16 mouse cellular contexts compared by ENCODE assay signal in the genomic region with DNA sequence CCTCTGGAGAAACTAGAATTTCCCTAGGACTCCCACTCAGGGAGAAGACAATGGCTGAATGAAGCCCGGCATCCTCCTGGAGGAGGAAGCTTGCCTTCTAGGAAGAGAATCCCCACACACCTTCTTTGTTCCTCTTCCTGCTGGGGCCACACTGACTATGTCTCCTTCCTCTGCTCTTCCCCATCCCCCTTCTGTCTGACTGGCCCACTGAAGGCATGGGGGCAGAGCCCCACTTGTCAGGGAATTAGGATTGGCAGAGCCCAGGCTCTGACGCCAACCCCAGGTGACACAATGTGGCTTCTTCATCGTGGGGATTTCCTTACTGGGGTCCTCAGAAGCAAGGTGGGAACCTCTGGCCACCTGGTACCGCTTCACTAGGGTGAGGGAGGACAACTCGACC. TPM values are rescaled to one million over a fixed set of nuclear protein-coding genes. Genes with fewer than 3 reads are reported as not detected.
DNase-seq lines count a peak whose midpoint lies in the region; ATAC-seq and TF ChIP-seq lines count a peak whose summit lies in the region.
"Had no signal": no experiment of that assay in that cellular context is flagged by ENCODE, and none has a peak within 500 bp of the region (broad histone marks: within the 10 kb centered on the region; RNA-seq: fewer than 3 reads in every experiment).

No protein-coding gene starts in this region.

- TF ChIP-seq CTCF in gastrocnemius, adult 2 months (IDR thresholded peaks at IDR 0.05): no peak

- intact Hi-C loops in gastrocnemius, adult 2 months (cut with DNase I): no loop called here

- no peaks in the 10 kb centered on the region for H3K9me3 ChIP-seq in midbrain, embryonic 10.5 days (replicated peaks)
- no peaks in the 10 kb centered on the region for H3K9me3 ChIP-seq in midbrain, embryonic 11.5 days (ENCODE audit: control insufficient read depth, low read length)
- H3K9me3 ChIP-seq in midbrain, embryonic 16.5 days (replicated peaks; ENCODE audit: control insufficient read depth, low read length, poor library complexity, severe bottlenecking): no peaks in the 10 kb centered on the region
- H3K9me3 ChIP-seq: heart, embryonic 15.5 days; lung, embryonic 15.5 days had no signal

- H3K4me1 ChIP-seq in midbrain, embryonic 10.5 days: peaks cover 56% of the 10 kb centered on the region
- H3K4me1 ChIP-seq in midbrain, embryonic 11.5 days (ENCODE audit: control insufficient read depth, insufficient read depth, low read length): peaks cover 22% of the 10 kb centered on the region
- H3K4me1 ChIP-seq in midbrain, embryonic 16.5 days (ENCODE audit: control insufficient read depth, insufficient read depth, low read length): peaks cover 28% of the 10 kb centered on the region

- H3K36me3 ChIP-seq in midbrain, embryonic 10.5 days: no peaks in the 10 kb centered on the region
- no peaks in the 10 kb centered on the region for H3K36me3 ChIP-seq in midbrain, embryonic 11.5 days (ENCODE audit: control insufficient read depth, insufficient read depth, low read length)
- H3K36me3 ChIP-seq in midbrain, embryonic 16.5 days (ENCODE audit: control insufficient read depth, insufficient read depth, low read length): no peaks in the 10 kb centered on the region
- H3K36me3 ChIP-seq: heart, embryonic 15.5 days; lung, embryonic 15.5 days had no signal

- H3K27me3 ChIP-seq in midbrain, embryonic 10.5 days (ENCODE audit: low read depth, poor library complexity, severe bottlenecking): peaks cover 16% of the 10 kb centered on the region
- H3K27me3 ChIP-seq in midbrain, embryonic 11.5 days (ENCODE audit: control insufficient read depth, insufficient read depth, low read length): no peaks in the 10 kb centered on the region
- no peaks in the 10 kb centered on the region for H3K27me3 ChIP-seq in midbrain, embryonic 16.5 days (ENCODE audit: control insufficient read depth, insufficient read depth, low read depth, low read length)
- H3K27me3 ChIP-seq: heart, embryonic 15.5 days; lung, embryonic 15.5 days had no signal

- 70% methylated on average over 5 of the region's 5 CpGs for WGBS in midbrain, embryonic 10.5 days
- WGBS in midbrain, embryonic 11.5 days: 74% methylated on average over 5 of the region's 5 CpGs
- WGBS in midbrain, embryonic 16.5 days: 55% methylated on average over 5 of the region's 5 CpGs

- DNase-seq in gastrocnemius, adult 2 months: no peak
- DNase-seq in gastrocnemius, adult 18-20 months (ENCODE audit: low spot score): no peak
- DNase-seq in midbrain, embryonic 10.5 days (ENCODE audit: low spot score): no peak
- DNase-seq in midbrain, embryonic 11.5 days (ENCODE audit: low spot score, missing footprints): no peak
- no peak for DNase-seq in urinary bladder, postnatal 10 days (ENCODE audit: low spot score)
- DNase-seq in cerebellum, postnatal 36 days: no peak
- DNase-seq: cerebellum, adult 11-12 months; heart, adult 11 months; kidney, adult 2 months; kidney, postnatal 14 days; liver; thymus, adult 18-20 months had no signal

- ATAC-seq in midbrain, embryonic 11.5 days (ENCODE audit: low FRiP score): no peak
- peak; percentile 8; the same call in 1 of the 2 replicates for ATAC-seq in granulocyte monocyte progenitor cell, adult 5-6 weeks (replicated peaks; ENCODE audit: poor library complexity, severe bottlenecking)
- no peak for ATAC-seq in midbrain, embryonic 16.5 days

- H3K9ac ChIP-seq in midbrain, embryonic 11.5 days (ENCODE audit: low read length): no peak overlapping the region
- no peak overlapping the region; the same call in 1 of the 2 replicates for H3K9ac ChIP-seq in midbrain, embryonic 16.5 days (ENCODE audit: low read depth, low read length)
- H3K9ac ChIP-seq: lung, embryonic 15.5 days had no signal

- peak overlapping the region; percentile 92 for H3K27ac ChIP-seq in gastrocnemius, adult 2 months
- peak overlapping the region; percentile 92 for H3K27ac ChIP-seq in midbrain, embryonic 10.5 days (replicated peaks)
- H3K27ac ChIP-seq in midbrain, embryonic 11.5 days (ENCODE audit: low read depth, low read length): no peak overlapping the region
- H3K27ac ChIP-seq in midbrain, embryonic 16.5 days (ENCODE audit: low read length): no peak overlapping the region

- H3K4me2 ChIP-seq in midbrain, embryonic 11.5 days: no peak overlapping the region
- peak overlapping the region; percentile 62; the same call in 1 of the 2 replicates for H3K4me2 ChIP-seq in midbrain, embryonic 16.5 days (ENCODE audit: low read length)

- H3K4me3 ChIP-seq in gastrocnemius, adult 2 months: peak overlapping the region; percentile 94
- H3K4me3 ChIP-seq in midbrain, embryonic 10.5 days: no peak overlapping the region
- no peak overlapping the region for H3K4me3 ChIP-seq in midbrain, embryonic 11.5 days (ENCODE audit: low read depth, low read length)
- H3K4me3 ChIP-seq in midbrain, embryonic 16.5 days (ENCODE audit: low read depth, low read length): no peak overlapping the region

RNA-seq across cellular contexts. Expression of a gene that starts 18.3 kb away (rescaled TPM):
- 100 to 1,000 TPM; 279 to 395 TPM for total RNA-seq in gastrocnemius, adult 2 months (2021)
- 100 to 1,000 TPM; 212 to 245 TPM for total RNA-seq in gastrocnemius, adult 18-20 months (2021)
- polyA plus RNA-seq in midbrain, embryonic 10.5 days (2016; fragmentation: Nextera tagmentation; extraction: Ambion mirVana): 5.5 and 9.0 TPM in 2 replicates
- polyA plus RNA-seq in midbrain, embryonic 11.5 days (2014; fragmentation: Nextera tagmentation; extraction: Ambion mirVana): 10.5 and 11.4 TPM in 2 replicates
- total RNA-seq in granulocyte monocyte progenitor cell, adult 5-6 weeks (2014; fragmentation: Nextera tagmentation): 2.2 and 10.2 TPM in 2 replicates
- 2.4 and 4.5 TPM in 2 replicates for total RNA-seq in granulocyte monocyte progenitor cell, adult 5-6 weeks (2017)
- 21.7 and 22.4 TPM in 2 replicates for polyA plus RNA-seq in midbrain, embryonic 16.5 days (2015; fragmentation: Nextera tagmentation; extraction: Ambion mirVana)

Comparison
In these comparisons a context has a peak if more than half of its experiments do, and no peak if none do; other contexts are left out.
1. H3K27ac ChIP-seq: peak in gastrocnemius, adult 2 months (single experiment) and midbrain, embryonic 10.5 days (single experiment); none in midbrain, embryonic 11.5 days (single experiment) and midbrain, embryonic 16.5 days (single experiment).
2. RNA of a gene that starts 18.3 kb away (total RNA-seq): 279 to 395 TPM in gastrocnemius, adult 2 months and 212 to 245 TPM in gastrocnemius, adult 18-20 months; 2.2 to 10.2 TPM in granulocyte monocyte progenitor cell, adult 5-6 weeks; every median in the first group is over 10 times any median in the second.